Mouse (Mus musculus) testis, adult 10 weeks (tissue): ENCODE measurements around the gene Ttk. TPM values are rescaled to one million over a fixed set of nuclear protein-coding genes. Genes with fewer than 3 reads are reported as not detected.

Source experiments
- polyA plus RNA-seq: library from polyadenylated mRNA; stranded (reverse); fragments of 350-450 nt; fragmentation: Illumina TruSeq; extraction: RNeasy Lipid Tissue Mini Kit (QIAGEN cat#74804); gene quantifications from one replicate; pipeline ENCODE4 v1.2.3, GENCODE M21; 2014; ENCODE audit warnings: low read depth, low replicate concordance

The Ttk gene
- polyA plus RNA-seq = 120 TPM

GRCm38 (mm10) chr9:83833811-83834747 lies at the start of gene Ttk:
Ttk (plus strand) TSS chr9:83834689.

GRCm38 (mm10) chr9:83805977-83806815 lies 28.3 kb upstream of the Ttk start, which contains the start of gene Elovl4:
Elovl4 (minus strand) TSS chr9:83806277.

Other genes starting within 250 kb of the Ttk start
- gene Elovl4, start 28.4 kb upstream of the Ttk start, polyA plus RNA-seq = 0.34 TPM
- gene Bckdhb, start 90.5 kb downstream of the Ttk start, polyA plus RNA-seq = 9.3 TPM